Mouse (Mus musculus) midbrain, embryonic 13.5 days (tissue): Measurements from ENCODE around the gene Usp37. TPM values are rescaled to one million over a fixed set of nuclear protein-coding genes. Genes with fewer than 3 reads are reported as not detected.
A peak's percentile ranks its signal among the peaks of the same experiment; 100 is the strongest.
"Not testable (repeated sequence)": the region's sequence is repeated elsewhere in the genome, so short reads cannot be mapped to it uniquely, and the experiment has no call there.

Experiments used
- ATAC-seq: fragments of 200-750 bp; cut with Nextera tagmentation; 2 replicates; pipeline ENCODE4 v1.8.0; 2017; ENCODE audit warnings: mild to moderate bottlenecking, moderate TSS enrichment, moderate library complexity
- H3K27ac ChIP-seq: fragments of 300-500 bp; sonication (generic); 2 replicates; pipeline ENCODE4 v1.5.1; 2015; ENCODE audit warnings: inconsistent platforms, mild to moderate bottlenecking, moderate library complexity
- H3K27me3 ChIP-seq: fragments of 300-500 bp; sonication (generic); 2 replicates; pipeline ENCODE4 v1.6.1; 2015; ENCODE audit warnings: mild to moderate bottlenecking, inconsistent platforms
- H3K36me3 ChIP-seq: fragments of 300-500 bp; sonication (generic); 2 replicates; pipeline ENCODE4 v1.6.1; 2015; ENCODE audit warnings: mild to moderate bottlenecking, inconsistent platforms
- H3K4me1 ChIP-seq: fragments of 300-500 bp; sonication (generic); replicated peaks from 2 replicates; pipeline ENCODE4 v1.6.1; 2015; ENCODE audit warnings: inconsistent platforms
- H3K4me2 ChIP-seq: fragments of 300-500 bp; sonication (generic); replicated peaks from 2 replicates; pipeline ENCODE4 v1.6.1; 2015; ENCODE audit warnings: moderate library complexity, mild to moderate bottlenecking, inconsistent platforms
- H3K4me3 ChIP-seq: fragments of 300-500 bp; sonication (generic); replicated peaks from 2 replicates; pipeline ENCODE4 v1.5.1; 2015; ENCODE audit warnings: mild to moderate bottlenecking, inconsistent platforms
- H3K9ac ChIP-seq: fragments of 300-500 bp; sonication (generic); replicated peaks from 2 replicates; pipeline ENCODE4 v1.6.1; 2015; ENCODE audit warnings: mild to moderate bottlenecking, inconsistent platforms
- H3K9me3 ChIP-seq: fragments of 300-500 bp; sonication (generic); 2 replicates; pipeline ENCODE4 v1.6.1; 2016; ENCODE audit warnings: mild to moderate bottlenecking, inconsistent platforms
- WGBS: fragments of 180-500 bp; shearing (Covaris S2); methylation state at CpG from one replicate; pipeline ENCODE4 v1.1.7; 2015; 5-methylcytosine and 5-hydroxymethylcytosine counted together
- polyA plus RNA-seq: library from polyadenylated mRNA; unstranded; fragments of >200 nt; fragmentation: Nextera tagmentation; extraction: Ambion mirVana; gene quantifications from 2 replicates; pipeline ENCODE4 v1.2.1, GENCODE M21; 2015

Usp37 gene
- polyA plus RNA-seq, 1 experiment from 2014 or later, result 33.4 TPM

GRCm38 (mm10) chr1:74411753-74412325 is 132.2 kb downstream of the Usp37 start:
- no peak for ATAC-seq
- 57% methylated on average over 2 of the region's 2 CpGs for WGBS
- no peaks in the 10 kb centered on the region for H3K4me1 ChIP-seq

DNA sequence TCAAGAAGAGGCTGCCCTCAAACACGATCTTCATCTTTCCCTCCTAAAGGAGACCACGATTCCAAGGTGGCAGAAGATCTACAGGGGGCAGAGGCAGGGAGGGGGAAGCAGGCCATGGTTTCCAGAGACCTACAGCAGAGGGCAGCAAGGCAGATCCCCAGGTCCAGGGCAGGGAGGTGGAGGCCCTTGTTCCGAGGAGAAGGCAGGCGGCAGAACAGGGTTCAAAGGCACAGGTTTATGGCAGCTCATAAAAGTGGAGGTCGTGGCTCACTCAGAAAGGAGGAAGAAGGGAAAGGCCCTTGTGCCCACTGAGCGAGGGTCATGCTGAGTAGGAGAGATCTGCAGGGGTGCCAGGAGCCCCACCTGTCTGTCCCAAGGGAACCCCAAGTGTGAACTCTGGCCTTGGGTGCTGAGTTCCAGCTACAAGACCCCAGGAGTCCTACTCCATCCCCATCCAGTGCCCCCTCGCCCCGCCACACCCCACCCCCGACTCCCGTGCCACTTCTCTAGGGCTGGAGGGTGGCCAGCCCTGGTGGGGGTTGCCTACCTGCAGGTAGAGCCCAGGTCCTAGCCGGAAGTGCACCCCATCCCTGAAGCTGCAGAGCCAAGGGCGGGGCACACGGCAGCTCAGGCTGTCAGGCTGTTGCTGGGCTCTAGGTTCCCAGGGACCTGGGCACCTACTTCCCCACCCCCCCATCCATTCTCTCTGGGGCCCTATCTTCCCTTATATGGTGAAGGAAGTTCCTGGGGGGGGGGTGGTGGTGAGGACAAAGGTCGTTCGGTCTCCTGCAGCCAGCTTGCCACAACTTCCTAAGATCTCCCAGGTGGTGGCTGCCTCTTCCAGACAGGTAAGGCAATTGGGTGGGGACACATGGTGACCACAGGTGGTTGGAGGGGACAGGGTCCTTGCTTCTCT is 135.2 kb downstream of the Usp37 start, which contains the start of gene Vil1:
Vil1 (plus strand) TSS at position 788 of the 916 bp plus-strand sequence.
- Histone ChIP-seq H3K36me3 (no peaks in the 10 kb centered on the region), H3K27ac (no peak within 1 kb of the TSS), H3K9me3 (no peaks in the 10 kb centered on the region), H3K4me2 (no peak within 1 kb of the TSS), H3K4me3 (no peak within 1 kb of the TSS), H3K4me1 (no peaks in the 10 kb centered on the region), H3K27me3 (no peaks in the 10 kb centered on the region), H3K9ac (no peak within 1 kb of the TSS)
- WGBS, result 68% methylated on average over 15 of the region's 15 CpGs
- ATAC-seq, result no peak

More at GRCm38 (mm10) chr1:74411753-74412325, 132.2 kb downstream of the Usp37 start:
- no peak overlapping the region for H3K27ac ChIP-seq
- no peaks in the 10 kb centered on the region for H3K27me3 ChIP-seq
- H3K4me3 ChIP-seq, result no peak overlapping the region
- H3K9me3 ChIP-seq, result no peaks in the 10 kb centered on the region
- no peak overlapping the region for H3K9ac ChIP-seq
- H3K4me2 ChIP-seq, result no peak overlapping the region
- H3K36me3 ChIP-seq, result no peaks in the 10 kb centered on the region

GRCm38 (mm10) chr1:74404206-74404605 is 139.9 kb downstream of the Usp37 start:
- Histone ChIP-seq H3K4me3 (no peak overlapping the region), H3K9ac (no peak overlapping the region), H3K9me3 (no peaks in the 10 kb centered on the region), H3K36me3 (no peaks in the 10 kb centered on the region), H3K27me3 (no peaks in the 10 kb centered on the region), H3K4me1 (no peaks in the 10 kb centered on the region), H3K4me2 (no peak overlapping the region), H3K27ac (no peak overlapping the region)
- ATAC-seq, result no peak
- 88% methylated on average over 4 of the region's 4 CpGs for WGBS

GRCm38 (mm10) chr1:74401015-74401702 is 142.9 kb downstream of the Usp37 start:
- 60% methylated on average over 16 of the region's 16 CpGs for WGBS
- Histone ChIP-seq H3K4me1 (peaks cover 13% of the 10 kb centered on the region), H3K27ac (no peak overlapping the region), H3K27me3 (no peaks in the 10 kb centered on the region), H3K4me2 (no peak overlapping the region), H3K36me3 (no peaks in the 10 kb centered on the region), H3K4me3 (no peak overlapping the region), H3K9ac (no peak overlapping the region), H3K9me3 (no peaks in the 10 kb centered on the region)
- no peak for ATAC-seq

GRCm38 (mm10) chr1:74400531-74400930 is 143.6 kb downstream of the Usp37 start:
- Histone ChIP-seq H3K36me3 (no peaks in the 10 kb centered on the region), H3K27ac (no peak overlapping the region), H3K4me1 (peaks cover 13% of the 10 kb centered on the region), H3K27me3 (no peaks in the 10 kb centered on the region), H3K4me3 (no peak overlapping the region), H3K4me2 (no peak overlapping the region), H3K9me3 (no peaks in the 10 kb centered on the region), H3K9ac (no peak overlapping the region)
- ATAC-seq, result no peak
- 83% methylated on average over 3 of the region's 3 CpGs for WGBS

- WGBS, result 5% methylated on average over 11 of the region's 11 CpGs
- H3K4me1 ChIP-seq, result peaks cover 23% of the 10 kb centered on the region
- ATAC-seq, result peak; percentile 57
- peak overlapping the region; percentile 81 for H3K4me2 ChIP-seq
- peak overlapping the region; percentile 63 for H3K9ac ChIP-seq
- no peaks in the 10 kb centered on the region for H3K27me3 ChIP-seq
- no peaks in the 10 kb centered on the region for H3K9me3 ChIP-seq
- H3K36me3 ChIP-seq, result peaks cover 20% of the 10 kb centered on the region
- peak overlapping the region; percentile 47 for H3K4me3 ChIP-seq
- peak overlapping the region; percentile 62 for H3K27ac ChIP-seq
Measured at GRCm38 (mm10) chr1:74397919-74398451, 146.1 kb downstream of the Usp37 start.

DNA sequence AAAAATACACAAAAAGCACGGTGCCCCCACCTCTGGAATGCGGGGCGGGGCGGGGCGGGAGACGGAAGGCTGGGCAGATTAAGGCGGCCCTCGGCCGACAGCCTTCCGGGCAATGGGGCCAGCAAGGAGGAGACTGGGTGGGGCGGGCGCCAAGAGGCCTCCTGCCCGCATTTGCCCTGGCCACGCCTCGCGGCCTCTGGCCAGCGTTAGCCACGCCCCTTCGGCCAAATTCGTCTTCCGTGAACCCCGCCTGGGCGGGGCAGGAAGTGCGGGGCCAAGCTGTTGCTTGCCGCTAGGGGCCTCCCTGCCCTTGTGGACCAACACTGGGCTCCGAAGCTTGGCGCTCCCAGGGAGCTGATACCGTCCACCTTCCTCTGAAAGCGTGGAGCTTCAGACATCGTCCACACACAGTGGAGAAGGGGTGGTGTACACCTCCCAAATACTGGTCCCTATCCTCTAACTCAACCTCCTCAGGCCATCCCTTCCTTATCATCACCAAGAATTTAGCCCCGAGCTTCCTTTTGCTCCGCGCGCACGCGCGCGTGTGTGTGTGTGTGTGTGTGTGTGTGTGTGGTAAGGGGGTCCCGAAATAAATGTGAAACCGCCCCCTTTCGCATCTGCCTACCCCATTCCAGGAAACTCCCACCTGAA is 146.7 kb downstream of the Usp37 start:
- H3K27ac ChIP-seq, result peak overlapping the region; percentile 62
- no peaks in the 10 kb centered on the region for H3K27me3 ChIP-seq
- H3K9me3 ChIP-seq, result no peaks in the 10 kb centered on the region
- H3K4me2 ChIP-seq, result peak overlapping the region; percentile 81
- WGBS, result 0% methylated on average over 39 of the region's 41 CpGs
- peak; percentile 92 for ATAC-seq
- H3K9ac ChIP-seq, result peak overlapping the region; percentile 63
- peaks cover 20% of the 10 kb centered on the region for H3K36me3 ChIP-seq
- H3K4me3 ChIP-seq, result peak overlapping the region; percentile 47
- H3K4me1 ChIP-seq, result peaks cover 29% of the 10 kb centered on the region

GRCm38 (mm10) chr1:74396456-74397222 is 147.4 kb downstream of the Usp37 start:
- not testable (repeated sequence) for H3K9me3 ChIP-seq, H3K27me3 ChIP-seq, ATAC-seq, H3K27ac ChIP-seq
- 8% methylated on average over 12 of the region's 12 CpGs for WGBS
- H3K36me3 ChIP-seq, result peaks cover 20% of the 10 kb centered on the region
- H3K9ac ChIP-seq, result peak overlapping the region; percentile 63; the same call in 1 of the 2 replicates
- H3K4me3 ChIP-seq, result peak overlapping the region; percentile 47
- H3K4me2 ChIP-seq, result peak overlapping the region; percentile 81
- H3K4me1 ChIP-seq, result peaks cover 33% of the 10 kb centered on the region

GRCm38 (mm10) chr1:74395290-74395689 is 148.8 kb downstream of the Usp37 start:
- WGBS, result 86% methylated on average over 13 of the region's 13 CpGs
- no peak for ATAC-seq

DNA sequence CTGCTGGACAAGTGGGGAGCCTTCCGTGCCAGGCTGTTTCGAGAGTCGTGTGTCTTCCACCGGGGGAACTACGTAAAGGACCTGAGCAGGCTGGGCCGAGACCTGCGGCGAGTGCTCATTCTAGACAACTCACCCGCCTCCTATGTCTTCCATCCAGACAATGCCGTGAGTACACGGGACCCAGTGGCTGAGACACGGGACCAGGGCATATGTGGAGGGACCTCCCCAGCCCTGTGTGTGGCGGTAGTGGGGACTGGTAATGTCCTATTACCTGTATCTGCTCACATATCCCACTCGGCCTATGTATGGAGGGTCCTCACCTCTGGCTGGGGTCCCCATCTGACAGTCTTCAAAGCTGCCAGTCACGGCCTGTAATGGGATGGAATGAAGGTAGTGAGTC is 149.2 kb downstream of the Usp37 start:
- Histone ChIP-seq H3K4me1 (peaks cover 46% of the 10 kb centered on the region), H3K4me3 (no peak overlapping the region), H3K9ac (no peak overlapping the region), H3K27ac (no peak overlapping the region), H3K36me3 (peaks cover 20% of the 10 kb centered on the region), H3K27me3 (peaks cover 12% of the 10 kb centered on the region), H3K9me3 (no peaks in the 10 kb centered on the region), H3K4me2 (no peak overlapping the region)
- ATAC-seq, result no peak
- WGBS, result 92% methylated on average over 15 of the region's 15 CpGs

More at GRCm38 (mm10) chr1:74395290-74395689, 148.8 kb downstream of the Usp37 start:
- Histone ChIP-seq H3K4me1 (peaks cover 42% of the 10 kb centered on the region), H3K9ac (no peak overlapping the region), H3K9me3 (no peaks in the 10 kb centered on the region), H3K27ac (no peak overlapping the region), H3K27me3 (peaks cover 7% of the 10 kb centered on the region), H3K36me3 (peaks cover 20% of the 10 kb centered on the region), H3K4me3 (no peak overlapping the region), H3K4me2 (no peak overlapping the region)

- WGBS, result 96% methylated on average over 9 of the region's 9 CpGs
- H3K4me3 ChIP-seq, result no peak overlapping the region
- peaks cover 17% of the 10 kb centered on the region for H3K27me3 ChIP-seq
- peaks cover 20% of the 10 kb centered on the region for H3K36me3 ChIP-seq
- ATAC-seq, result no peak
- H3K4me2 ChIP-seq, result no peak overlapping the region
- H3K9me3 ChIP-seq, result no peaks in the 10 kb centered on the region
- H3K9ac ChIP-seq, result no peak overlapping the region
- peaks cover 50% of the 10 kb centered on the region for H3K4me1 ChIP-seq
- no peak overlapping the region for H3K27ac ChIP-seq
Measured at GRCm38 (mm10) chr1:74394311-74394710, 149.8 kb downstream of the Usp37 start.
